Comparison of ENCODE assay signal across 10 mouse cellular contexts in genomic region chr7:113133891-113134290, GRCm38 (mm10).
"Had no signal": no experiment of that assay in that cellular context is flagged by ENCODE, and none has a peak within 500 bp of the region (broad histone marks: within the 10 kb centered on the region; RNA-seq: fewer than 3 reads in every experiment).

No protein-coding gene starts in this region.

- DNase-seq: kidney, adult 2 months; kidney, postnatal 25 days; layer of hippocampus, adult 9-11 months; liver, embryonic 13.5 days; lung, embryonic 14.5 days; lung, postnatal 10 days; right cerebral cortex, postnatal 14 days; right cerebral cortex, postnatal 4 days; spleen, adult 18-20 months; thymus, postnatal 36 days had no signal
